Mouse (Mus musculus) testis, adult 2 months (tissue): ENCODE measurements around the gene Proser2.

ENCODE experiments used
- CTCF ChIP-seq: fragments of 200-500 bp; IDR thresholded peaks from 2 replicates; pipeline ENCODE4 v1.5.1; 2012; ENCODE audit warnings: low read depth, mild to moderate bottlenecking, inconsistent platforms, low read length, moderate library complexity; ENCODE audit not compliant: control insufficient read depth, insufficient read depth, insufficient replicate concordance
- POLR2A ChIP-seq: fragments of 200-500 bp; IDR thresholded peaks from 2 replicates; pipeline ENCODE4 v1.6.1; 2012; ENCODE audit warnings: low read depth, mild to moderate bottlenecking, inconsistent platforms, low read length, moderate library complexity; ENCODE audit not compliant: control insufficient read depth

- TF ChIP-seq POLR2A (no peak), CTCF (no peak)
These were observed 55.0 kb downstream of the Proser2 start for GRCm38 (mm10) chr2:6074891-6075529.
